Mouse (Mus musculus): Measurements from ENCODE around the gene Cyp2f2. TPM values are rescaled to one million over a fixed set of nuclear protein-coding genes. Genes with fewer than 3 reads are reported as not detected.

Cyp2f2 gene
- total RNA-seq, 4 experiments from 2014 or later: 4.1 to 631 (median 184) TPM

GRCm38 (mm10) chr7:27179217-27179918 lies 59.7 kb downstream of the Cyp2f2 start:
- no peak for DNase-seq

- peak; percentile 45 for DNase-seq
These were observed 60.3 kb downstream of the Cyp2f2 start for GRCm38 (mm10) chr7:27180036-27180435.

DNA sequence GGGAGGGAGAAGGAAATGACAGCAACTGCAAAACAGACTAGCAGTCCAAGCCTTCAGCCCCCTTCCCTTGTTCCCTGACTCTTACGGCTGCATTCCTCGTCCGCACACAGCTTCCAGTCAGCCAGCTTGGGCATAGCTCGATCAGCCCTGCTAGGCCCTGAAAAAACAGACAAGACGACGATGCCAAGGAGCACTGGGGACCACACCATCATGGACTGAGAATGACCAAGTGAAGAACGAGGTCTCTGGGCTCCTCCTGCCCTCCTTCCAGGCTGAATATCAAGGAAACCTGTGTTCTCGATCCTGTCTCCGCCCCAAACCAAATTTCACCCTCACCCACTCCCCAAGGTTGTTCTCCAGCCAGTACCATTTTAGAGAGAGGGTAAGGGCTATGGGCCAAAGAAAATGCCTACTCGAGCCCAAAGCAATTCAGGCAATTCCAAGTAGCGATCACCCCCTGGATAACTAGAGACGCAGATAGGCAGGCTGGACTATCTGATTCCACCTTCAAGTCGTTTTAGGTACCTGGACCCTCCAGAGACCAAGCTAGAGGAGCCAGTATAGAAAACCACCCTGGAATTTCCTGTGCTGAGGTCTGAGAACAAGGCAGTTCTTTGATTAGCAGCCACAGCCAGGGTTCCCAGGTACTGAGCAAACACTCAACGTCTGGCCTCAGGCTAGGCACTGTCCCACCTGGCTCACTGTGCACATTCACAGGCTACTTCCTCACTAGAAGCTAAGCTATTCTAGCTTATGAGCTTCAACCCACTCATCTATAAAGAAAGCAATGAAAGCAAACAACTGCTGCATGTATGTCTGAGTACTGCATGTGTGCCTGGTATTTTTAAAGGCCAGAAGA lies 61.4 kb downstream of the Cyp2f2 start, which contains the start of the genes Gm21983 and Mia:
TSS of gene Gm21983 (minus strand) at position 250 of the 859 bp plus-strand sequence.
TSS of gene Mia (minus strand) at position 321 of the 859 bp plus-strand sequence.
- no peak for DNase-seq

DNA sequence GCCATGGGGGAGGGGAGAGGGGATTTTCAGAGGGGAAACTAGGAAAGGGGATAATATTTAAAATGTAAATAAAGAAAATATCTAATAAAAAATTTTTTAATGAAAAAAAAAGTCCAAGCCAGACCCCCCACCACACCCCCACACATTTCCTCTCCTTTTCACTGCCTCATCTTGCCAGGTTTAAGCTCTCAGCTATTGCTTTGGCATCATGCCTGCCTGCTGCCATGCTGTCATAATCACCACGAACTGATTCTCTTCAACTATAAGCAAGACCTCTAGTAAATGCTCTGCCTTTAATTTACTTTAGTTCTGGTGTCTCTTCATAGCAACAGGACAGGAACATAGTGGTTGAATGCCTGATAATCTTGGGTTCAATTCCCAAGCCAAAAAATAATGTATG lies 62.8 kb downstream of the Cyp2f2 start:
- no peak for DNase-seq

Small RNAs within 50 kb of the gene (microRNA-seq; reads per million reads assigned to microRNA genes)
- 0 to 0.50 reads per million in 2 experiments for gene Mir3101

Other genes starting within 250 kb of the Cyp2f2 start
- gene Cyp2a22, start 180.5 kb upstream of the Cyp2f2 start, total RNA-seq (2022): not detected
- gene Cyp2a12, start 90.8 kb upstream of the Cyp2f2 start, total RNA-seq (2022): 1 to 10 TPM in 2 of 4 experiments, under 1 TPM in 2; 0.12 to 2.1 (median 1.1) TPM
- gene Cyp2t4, start 33.8 kb downstream of the Cyp2f2 start, total RNA-seq (2022): not detected
- gene Egln2, start 46.9 kb downstream of the Cyp2f2 start, total RNA-seq (2022): 100 to 1,000 TPM in 3 of 4 experiments, 10 to 100 TPM in 1; 98.6 to 118 (median 107) TPM
- gene Rab4b, start 59.0 kb downstream of the Cyp2f2 start, total RNA-seq (2022): 10 to 100 TPM; 60.6 to 88.0 (median 81.4) TPM
- not detected for gene Gm21983, start 61.2 kb downstream of the Cyp2f2 start, total RNA-seq (2022)
- under 1 TPM in 2 of 4 experiments, not detected in 2; 0.32 to 0.64 TPM for gene Mia, start 61.2 kb downstream of the Cyp2f2 start, total RNA-seq (2022)
- gene BC024978, start 75.9 kb downstream of the Cyp2f2 start, total RNA-seq (2022): 10 to 100 TPM; 24.7 to 29.3 (median 27.4) TPM
- 10 to 100 TPM; 77.5 to 97.0 (median 85.2) TPM for gene Snrpa, start 76.4 kb downstream of the Cyp2f2 start, total RNA-seq (2022)
- 10 to 100 TPM; 15.5 to 17.2 (median 16.2) TPM for gene Itpkc, start 108.8 kb downstream of the Cyp2f2 start, total RNA-seq (2022)
- 10 to 100 TPM; 42.5 to 85.7 (median 61.0) TPM for gene Coq8b, start 113.1 kb downstream of the Cyp2f2 start, total RNA-seq (2022)
- 10 to 100 TPM in 3 of 4 experiments, 1 to 10 TPM in 1; 8.9 to 16.2 (median 14.1) TPM for gene Numbl, start 138.5 kb downstream of the Cyp2f2 start, total RNA-seq (2022)
- gene Ltbp4, start 217.8 kb downstream of the Cyp2f2 start, total RNA-seq (2022): 100 to 1,000 TPM in 3 of 4 experiments, 10 to 100 TPM in 1; 90.9 to 117 (median 108) TPM
- gene Shkbp1, start 236.1 kb downstream of the Cyp2f2 start, total RNA-seq (2022): 10 to 100 TPM; 19.4 to 41.1 (median 29.7) TPM
- 1 to 10 TPM in 1 of 4 experiments, not detected in 3; 4.0 TPM for gene Gm20479, start 237.5 kb downstream of the Cyp2f2 start, total RNA-seq (2022)